Mouse (Mus musculus): ENCODE results near the gene Akap13.

GRCm38 (mm10) chr7:75618699-75619098 is 163.4 kb downstream of the Akap13 start:
- TF ChIP-seq HCFC1 (IDR thresholded peaks at IDR 0.05; ENCODE audit: borderline replicate concordance, insufficient read depth, low read length), result no peak
- TF ChIP-seq ZC3H11A (IDR thresholded peaks at IDR 0.05; ENCODE audit: borderline replicate concordance, low read depth, low read length), result no peak
- no peak for TF ChIP-seq CHD2 (IDR thresholded peaks at IDR 0.05; ENCODE audit: low read depth, low read length)
